Mouse (Mus musculus) hindbrain, postnatal 0 days (tissue): Measurements from ENCODE around the gene Lcmt1. TPM values are rescaled to one million over a fixed set of nuclear protein-coding genes. Genes with fewer than 3 reads are reported as not detected.
A peak's percentile ranks its signal among the peaks of the same experiment; 100 is the strongest.

ENCODE experiments used
- ATAC-seq: fragments of 200-750 bp; cut with Nextera tagmentation; 2 replicates; pipeline ENCODE4 v1.8.0; 2017; ENCODE audit warnings: mild to moderate bottlenecking, moderate TSS enrichment, moderate library complexity
- DNase-seq: peaks from one replicate; pipeline ENCODE4 v3.0.0-alpha.2; 2015; ENCODE audit warnings: low spot score
- H3K27ac ChIP-seq: fragments of 300-500 bp; sonication (generic); 2 replicates; pipeline ENCODE4 v1.5.1; 2014; ENCODE audit warnings: mild to moderate bottlenecking
- H3K27me3 ChIP-seq: fragments of 300-500 bp; sonication (generic); 2 replicates; pipeline ENCODE4 v1.6.1; 2014; ENCODE audit warnings: low read length, mixed read lengths; ENCODE audit not compliant: insufficient read depth
- H3K36me3 ChIP-seq: fragments of 300-500 bp; sonication (generic); 2 replicates; pipeline ENCODE4 v1.6.1; 2014; ENCODE audit warnings: low read length, mixed read lengths; ENCODE audit not compliant: insufficient read depth
- H3K4me1 ChIP-seq: fragments of 300-500 bp; sonication (generic); 2 replicates; pipeline ENCODE4 v1.6.1; 2014; ENCODE audit warnings: antibody characterized with exemption, low read length, mixed read lengths; ENCODE audit not compliant: insufficient read depth
- H3K4me2 ChIP-seq: fragments of 300-500 bp; sonication (generic); 2 replicates; pipeline ENCODE4 v1.6.1; 2014; ENCODE audit warnings: low read depth, mild to moderate bottlenecking, low read length, moderate library complexity, mixed read lengths
- H3K4me3 ChIP-seq: fragments of 300-500 bp; sonication (generic); 2 replicates; pipeline ENCODE4 v1.5.1; 2014; ENCODE audit warnings: low read length
- H3K9ac ChIP-seq: fragments of 300-500 bp; sonication (generic); replicated peaks from 2 replicates; pipeline ENCODE4 v1.6.1; 2014; ENCODE audit warnings: mild to moderate bottlenecking, low read length, moderate library complexity, mixed read lengths
- H3K9me3 ChIP-seq: fragments of 300-500 bp; sonication (generic); 2 replicates; pipeline ENCODE4 v1.6.1; 2016; ENCODE audit warnings: low read length, mixed read lengths
- CTCF ChIP-seq: IDR thresholded peaks from 2 replicates; pipeline ENCODE4 v1.5.1; 2016; ENCODE audit warnings: antibody characterized with exemption, control low read depth, low read depth
- WGBS: fragments of 180-500 bp; shearing (Covaris S2); extraction: QIAGEN DNeasy Blood & Tissue Kit; methylation state at CpG from one replicate; pipeline ENCODE4 v1.1.7; 2014; 5-methylcytosine and 5-hydroxymethylcytosine counted together
- polyA plus RNA-seq: library from polyadenylated mRNA; unstranded; fragments of >200 nt; fragmentation: Nextera tagmentation; extraction: Ambion mirVana; gene quantifications from 2 replicates; pipeline ENCODE4 v1.2.1, GENCODE M21; 2015
- total RNA-seq: library from RNA; depleted of rRNA; stranded (reverse); fragments of >200 nt; gene quantifications from 2 replicates; pipeline ENCODE4 v1.2.3, GENCODE M21; 2014; rRNA removed

The Lcmt1 gene
- total RNA-seq (55.2 and 64.5 TPM in 2 replicates), polyA plus RNA-seq (97.4 and 102 TPM in 2 replicates)

DNA sequence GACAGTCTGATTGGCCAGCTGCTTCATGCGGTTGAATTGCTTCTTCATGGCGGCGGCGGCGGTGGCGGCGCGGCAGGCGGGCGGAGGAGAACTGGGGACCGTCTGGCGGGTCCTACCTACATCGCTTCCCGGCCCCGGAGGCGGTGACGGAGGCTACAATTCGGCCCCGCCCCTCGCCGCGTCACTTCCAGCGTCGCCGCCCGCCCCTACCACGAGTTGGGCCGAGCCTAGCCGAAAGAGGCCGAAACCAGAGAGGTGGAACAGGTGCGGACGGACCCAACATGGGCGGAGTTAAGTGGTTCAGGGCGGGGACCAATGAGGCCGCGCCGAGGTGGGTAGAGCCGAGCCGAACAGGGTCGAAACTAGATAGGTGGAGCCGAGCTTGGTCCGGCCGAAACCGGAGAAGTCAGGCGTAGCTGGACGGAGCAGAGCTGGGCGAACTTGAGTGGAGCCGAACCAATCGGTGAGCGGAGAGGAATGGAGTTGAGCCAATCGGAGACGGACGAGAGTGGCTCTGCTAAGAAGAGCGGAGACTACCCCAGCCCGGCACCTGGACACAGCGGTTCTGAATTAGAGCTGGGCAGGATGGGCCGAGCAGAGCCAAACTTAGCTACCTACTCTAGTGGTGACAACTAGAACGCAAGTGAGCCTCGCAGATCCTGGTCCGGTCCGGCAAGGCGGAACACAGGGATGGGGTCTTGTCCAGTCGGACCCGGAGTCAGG is at the start of gene Lcmt1, which contains the start of gene Arhgap17:
TSS of gene Lcmt1 (plus strand) at position 26 of the 723 bp plus-strand sequence.
TSS of gene Arhgap17 (minus strand) at position 157 of the 723 bp plus-strand sequence.
- no peaks in the 10 kb centered on the region for H3K9me3 ChIP-seq
- H3K4me1 ChIP-seq: 0 out of 2 replicates have a peak, but pooled peaks cover 13% of the 10 kb centered on the region
- no peaks in the 10 kb centered on the region for H3K27me3 ChIP-seq
- no peaks in the 10 kb centered on the region for H3K36me3 ChIP-seq
- H3K27ac ChIP-seq: peak within 1 kb of the TSS; percentile 83
- DNase-seq (peak; percentile 97), ATAC-seq (peak; percentile 97)
- peak within 1 kb of the TSS; percentile 87 for H3K4me3 ChIP-seq
- peak within 1 kb of the TSS; percentile 88 for H3K4me2 ChIP-seq
- WGBS: under 1% methylated on average over 58 of the region's 64 CpGs
- peak within 1 kb of the TSS; percentile 77 for H3K9ac ChIP-seq
- TF ChIP-seq CTCF: peak; percentile 38; the same call in 1 of the 2 replicates

DNA sequence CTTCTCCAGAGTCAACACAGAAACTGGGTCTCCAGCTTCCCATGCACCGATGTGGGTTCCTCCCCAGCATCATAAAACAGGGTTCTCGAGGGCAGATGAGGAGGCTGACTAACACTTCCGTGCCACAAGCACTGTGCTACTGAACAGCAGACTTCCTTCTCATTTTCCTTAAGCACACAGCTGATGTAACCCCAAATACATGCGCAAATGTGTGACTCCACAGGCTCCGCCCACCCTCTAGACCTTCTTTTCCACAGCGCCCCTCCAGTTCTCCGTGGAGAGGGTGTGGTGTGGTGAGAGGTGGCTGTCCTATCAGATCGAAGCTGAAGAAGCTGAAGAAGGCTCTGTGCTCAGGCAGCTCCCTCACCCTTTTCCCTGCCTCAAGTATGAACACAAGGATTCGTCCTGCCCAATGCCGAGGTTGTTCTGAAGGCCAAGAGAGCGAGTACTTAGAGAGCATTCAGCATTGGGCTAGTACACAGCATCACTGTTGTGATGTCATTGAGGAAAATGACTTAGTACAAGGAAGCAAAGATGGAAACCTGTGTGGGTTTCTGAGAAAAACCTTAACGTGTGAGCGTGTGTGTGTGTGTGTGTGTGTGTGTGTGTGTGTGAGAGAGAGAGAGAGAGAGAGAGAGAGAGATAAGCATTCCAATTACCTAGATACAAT is 47.0 kb upstream of the Lcmt1 start:
- peaks cover 41% of the 10 kb centered on the region for H3K36me3 ChIP-seq
- no peak for TF ChIP-seq CTCF

DNA sequence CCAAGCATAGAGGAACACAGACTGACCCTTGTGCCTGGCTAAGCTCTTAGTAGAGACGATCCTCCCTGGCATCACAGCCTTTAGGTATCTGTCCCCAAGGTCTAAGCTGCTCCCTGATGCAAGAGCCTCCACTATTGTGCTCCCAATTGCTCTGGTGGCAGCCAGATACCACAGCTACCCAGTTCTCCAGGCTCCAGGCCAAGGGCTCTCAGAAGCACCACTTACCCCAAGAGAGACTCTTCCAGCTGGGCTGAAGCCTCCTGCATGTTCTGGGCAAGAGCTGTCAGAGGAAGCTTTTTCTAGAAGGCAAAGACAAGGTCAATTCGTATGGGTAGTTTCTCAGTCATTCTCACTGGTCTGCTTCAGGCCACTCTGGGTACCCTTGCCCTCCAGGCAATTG is 46.2 kb upstream of the Lcmt1 start:
- no peak for ATAC-seq
- peaks cover 39% of the 10 kb centered on the region for H3K36me3 ChIP-seq

More for the DNA sequence above, 47.0 kb upstream of the Lcmt1 start:
- whole genome bisulfite sequencing: 89% methylated on average over 13 of the region's 13 CpGs
- Histone ChIP-seq H3K9me3 (no peaks in the 10 kb centered on the region), H3K27ac (no peak overlapping the region), H3K4me3 (no peak overlapping the region), H3K9ac (no peak overlapping the region), H3K4me2 (no peak overlapping the region), H3K27me3 (no peaks in the 10 kb centered on the region), H3K4me1 (no peaks in the 10 kb centered on the region)
- no peak for ATAC-seq
- no peak for DNase-seq

DNA sequence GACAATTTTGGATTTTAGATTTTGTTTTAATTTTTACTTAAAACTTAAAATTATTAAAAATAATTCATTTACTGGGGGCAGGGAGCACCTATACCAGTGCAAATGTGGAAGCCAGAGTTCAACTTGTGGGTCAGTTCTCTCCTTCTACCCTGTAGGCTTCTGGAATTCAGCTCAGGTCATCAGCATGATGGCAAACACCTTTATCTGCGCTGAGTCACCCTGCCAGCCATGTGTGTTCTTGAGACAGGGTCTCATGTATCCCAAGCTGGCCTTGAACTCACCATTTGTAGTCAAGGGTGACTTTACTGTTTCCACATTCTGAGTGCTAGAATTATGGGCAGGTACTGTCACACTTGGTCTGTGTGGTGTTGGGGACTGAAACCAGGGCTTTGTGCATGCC is 45.5 kb upstream of the Lcmt1 start:
- DNase-seq: no peak
- no peak overlapping the region for H3K9ac ChIP-seq
- H3K4me1 ChIP-seq: no peaks in the 10 kb centered on the region
- TF ChIP-seq CTCF: no peak
- no peak for ATAC-seq
- no peaks in the 10 kb centered on the region for H3K27me3 ChIP-seq
- 100% methylated on average over 1 of the region's 1 CpGs for WGBS
- no peak overlapping the region for H3K4me2 ChIP-seq
- H3K4me3 ChIP-seq: no peak overlapping the region
- no peak overlapping the region for H3K27ac ChIP-seq
- no peaks in the 10 kb centered on the region for H3K9me3 ChIP-seq
- peaks cover 39% of the 10 kb centered on the region for H3K36me3 ChIP-seq

More for the DNA sequence above, 46.2 kb upstream of the Lcmt1 start:
- Histone ChIP-seq H3K9me3 (no peaks in the 10 kb centered on the region), H3K27ac (no peak overlapping the region), H3K27me3 (no peaks in the 10 kb centered on the region), H3K4me3 (no peak overlapping the region), H3K4me2 (no peak overlapping the region), H3K4me1 (no peaks in the 10 kb centered on the region), H3K9ac (no peak overlapping the region)
- TF ChIP-seq CTCF: no peak
- DNase-seq: no peak
- WGBS: 83% methylated on average over 2 of the region's 2 CpGs

DNA sequence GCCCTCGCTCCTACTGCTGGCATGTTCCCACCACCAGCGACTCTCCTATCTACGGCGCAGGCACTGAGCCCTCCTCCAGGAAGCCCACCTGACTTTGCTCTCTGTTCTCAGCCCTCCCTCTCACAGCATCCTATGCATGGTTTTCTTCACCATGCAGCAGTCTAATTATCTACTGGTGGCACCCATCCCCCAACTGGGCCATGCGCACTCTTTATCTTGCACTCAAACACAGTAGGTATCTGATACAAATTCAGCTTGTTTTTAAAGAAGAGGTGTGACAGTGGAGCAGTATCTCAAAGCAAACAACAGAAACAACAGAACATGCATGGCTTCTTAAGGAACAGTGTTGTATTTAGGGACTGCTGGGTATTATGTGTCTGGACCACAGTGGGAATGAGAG is 43.5 kb upstream of the Lcmt1 start:
- no peak for TF ChIP-seq CTCF
- Histone ChIP-seq H3K4me3 (no peak overlapping the region), H3K4me2 (no peak overlapping the region), H3K36me3 (peaks cover 27% of the 10 kb centered on the region), H3K9me3 (no peaks in the 10 kb centered on the region), H3K4me1 (no peaks in the 10 kb centered on the region), H3K27me3 (no peaks in the 10 kb centered on the region), H3K27ac (no peak overlapping the region), H3K9ac (no peak overlapping the region)
- ATAC-seq (no peak), DNase-seq (no peak)
- 90% methylated on average over 5 of the region's 5 CpGs for WGBS

DNA sequence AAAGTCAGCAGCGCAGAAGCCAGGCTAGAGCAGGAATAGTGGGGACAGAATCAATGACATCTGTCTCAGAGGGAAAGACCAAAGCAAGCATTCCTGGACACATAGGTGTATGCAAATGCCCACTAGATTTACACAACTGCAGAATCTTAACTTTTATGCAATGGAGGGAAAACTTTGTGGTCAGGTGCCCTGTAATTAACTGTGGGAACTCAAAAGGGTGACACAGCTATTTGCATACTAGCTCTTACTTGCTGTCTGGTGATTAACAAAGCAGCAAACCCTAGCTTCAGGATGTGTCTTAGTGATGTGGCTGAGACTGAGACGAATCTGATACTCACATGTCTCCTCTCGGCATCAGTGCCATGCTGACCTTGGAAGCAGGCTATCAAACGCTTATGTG is 42.7 kb upstream of the Lcmt1 start:
- TF ChIP-seq CTCF: no peak
- ATAC-seq (no peak), DNase-seq (no peak)
- Histone ChIP-seq H3K27ac (no peak overlapping the region), H3K36me3 (peaks cover 21% of the 10 kb centered on the region), H3K4me1 (no peaks in the 10 kb centered on the region), H3K4me2 (no peak overlapping the region), H3K27me3 (no peaks in the 10 kb centered on the region), H3K9me3 (no peaks in the 10 kb centered on the region), H3K9ac (no peak overlapping the region), H3K4me3 (no peak overlapping the region)
- 89% methylated on average over 4 of the region's 4 CpGs for WGBS
